Mouse (Mus musculus): ENCODE data around the gene Cdk8. TPM values are rescaled to one million over a fixed set of nuclear protein-coding genes. Genes with fewer than 3 reads are reported as not detected.

The Cdk8 gene
- polyA plus RNA-seq, 3 experiments from 2014 or later = 9.7 to 19.8 (median 17.5) TPM

- no peak for ATAC-seq
Observed at GRCm38 (mm10) chr5:146330031-146330764, 99.2 kb downstream of the Cdk8 start.

GRCm38 (mm10) chr5:146330765-146331115 is 99.7 kb downstream of the Cdk8 start:
- no peak for ATAC-seq

- ATAC-seq = no peak
Observed at GRCm38 (mm10) chr5:146331131-146331530, 100.1 kb downstream of the Cdk8 start.

- no peak for ATAC-seq
Observed at GRCm38 (mm10) chr5:146332541-146332940, 101.5 kb downstream of the Cdk8 start.

GRCm38 (mm10) chr5:146334410-146334809 is 103.4 kb downstream of the Cdk8 start:
- no peak for ATAC-seq

- no peak for ATAC-seq
Observed at GRCm38 (mm10) chr5:146338064-146338463, 107.0 kb downstream of the Cdk8 start.

GRCm38 (mm10) chr5:146340037-146340436 is 109.0 kb downstream of the Cdk8 start:
- ATAC-seq = no peak

GRCm38 (mm10) chr5:146344911-146345686 is 114.1 kb downstream of the Cdk8 start:
- no peak for ATAC-seq

- no peak for ATAC-seq
Observed at GRCm38 (mm10) chr5:146347081-146347480, 116.1 kb downstream of the Cdk8 start.

- ATAC-seq = no peak
Observed at GRCm38 (mm10) chr5:146349183-146349582, 118.2 kb downstream of the Cdk8 start.

- ATAC-seq = no peak
Observed at GRCm38 (mm10) chr5:146350784-146351183, 119.8 kb downstream of the Cdk8 start.

- no peak for ATAC-seq
Observed at GRCm38 (mm10) chr5:146352006-146352405, 121.0 kb downstream of the Cdk8 start.

Other genes starting within 250 kb of the Cdk8 start
- not detected for gene Cyp3a25, start 221.6 kb upstream of the Cdk8 start, polyA plus RNA-seq (2017; shearing (Covaris generic))
- not detected for gene Cyp3a59, start 152.0 kb upstream of the Cdk8 start, polyA plus RNA-seq (2017; shearing (Covaris generic))
- not detected for gene Gm5565, start 70.7 kb upstream of the Cdk8 start, polyA plus RNA-seq (2017; shearing (Covaris generic))
- gene Gm6309, start 60.5 kb upstream of the Cdk8 start, polyA plus RNA-seq (2017; shearing (Covaris generic)) = not detected
- 1 to 10 TPM in 2 of 3 experiments, not detected in 1; 1.4 to 1.6 TPM for gene 1700001J03Rik, start 45.9 kb upstream of the Cdk8 start, polyA plus RNA-seq (2017; shearing (Covaris generic))
- gene Rnf6, start 9.7 kb upstream of the Cdk8 start, polyA plus RNA-seq (2017; shearing (Covaris generic)) = 10 to 100 TPM; 83.6 to 88.9 (median 84.8) TPM
- not detected for gene Wasf3, start 153.8 kb downstream of the Cdk8 start, polyA plus RNA-seq (2017; shearing (Covaris generic))

All from inflammation-experienced regulatory T-cells, adult 6 months (primary cell).